Mouse (Mus musculus): ENCODE measurements around the gene Stk35.
"Not testable (repeated sequence)": the region's sequence is repeated elsewhere in the genome, so short reads cannot be mapped to it uniquely, and the experiment has no call there.

The Stk35 gene

DNA sequence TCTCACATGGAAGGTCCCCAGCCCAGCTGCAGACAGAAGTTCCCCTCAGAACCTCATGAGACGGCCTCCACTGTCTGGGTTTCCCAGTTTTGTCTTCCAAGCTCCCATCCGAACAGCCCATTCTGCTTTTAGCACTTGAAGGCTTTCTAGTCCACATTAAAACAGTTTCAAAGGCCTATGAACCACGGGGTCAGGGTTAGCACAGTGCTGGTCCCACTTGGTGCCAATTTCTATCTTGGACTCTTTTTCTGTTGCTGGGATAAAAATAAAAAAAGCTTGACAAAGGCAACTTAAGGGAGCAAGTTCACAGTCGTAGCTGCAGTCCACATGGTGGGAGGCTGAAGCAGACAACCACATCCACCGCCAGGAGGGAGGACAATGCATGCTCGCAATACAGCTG lies 34.6 kb downstream of the Stk35 start:
- DNase-seq (ENCODE audit: low spot score) = no peak

DNA sequence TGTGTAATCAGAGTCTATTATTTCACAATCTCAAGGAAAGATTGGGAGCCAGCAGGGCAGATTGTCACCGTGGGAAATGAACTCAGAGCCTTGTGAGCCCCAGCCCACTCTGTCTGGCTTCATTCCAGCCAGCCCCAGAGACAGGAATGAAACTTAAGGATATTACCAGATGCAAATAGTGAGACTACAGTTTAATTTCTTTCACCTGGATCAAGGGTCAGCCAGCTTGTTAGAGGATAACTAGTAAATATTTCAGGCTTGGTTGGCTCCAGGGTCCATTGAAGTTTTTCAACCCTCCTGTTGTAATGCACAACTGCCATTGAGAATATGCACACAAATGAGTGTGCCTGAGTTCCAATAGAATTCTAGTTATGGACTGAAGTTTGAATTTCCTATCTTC lies 36.6 kb downstream of the Stk35 start:
- no peak for DNase-seq (ENCODE audit: low spot score)

DNA sequence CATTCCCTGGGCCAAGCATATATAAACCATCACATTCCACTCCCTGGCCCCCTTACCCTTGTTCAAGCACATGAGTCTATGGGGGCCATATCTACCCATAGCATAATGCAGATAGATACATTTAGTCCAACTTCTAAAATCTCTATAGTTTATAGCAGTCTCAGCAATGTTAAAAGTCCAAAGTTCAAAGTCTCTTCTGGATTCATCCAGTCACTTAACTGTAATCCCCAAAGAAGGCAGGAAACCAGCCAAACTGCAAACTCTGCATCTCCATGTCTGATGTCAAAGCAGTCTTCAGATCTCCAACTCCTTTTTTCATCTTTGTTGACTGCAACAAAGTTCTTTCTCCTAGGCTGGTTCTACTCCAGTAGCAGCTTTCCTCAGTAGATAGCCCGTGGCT lies 38.0 kb downstream of the Stk35 start:
- DNase-seq (ENCODE audit: low spot score) = no peak

DNA sequence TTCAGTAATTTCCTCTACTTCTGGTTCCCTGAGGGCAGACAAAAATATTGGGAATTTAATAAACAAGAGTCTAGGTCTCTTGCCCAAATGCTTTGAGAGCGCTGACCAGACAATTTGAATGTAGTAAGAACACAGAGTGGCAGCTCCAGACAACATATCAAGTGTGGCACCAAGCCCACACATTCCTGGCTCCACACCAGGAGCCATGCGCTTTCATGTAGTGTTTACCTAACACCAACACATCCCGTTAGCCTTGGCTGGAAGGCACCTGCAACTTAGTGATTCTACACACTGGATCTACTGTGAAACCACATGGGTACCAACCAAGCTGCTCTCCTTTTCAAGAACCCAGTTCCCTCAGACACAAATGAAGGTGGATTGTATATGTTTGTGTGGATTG lies 45.5 kb downstream of the Stk35 start:
- DNase-seq (ENCODE audit: low spot score) = no peak

DNA sequence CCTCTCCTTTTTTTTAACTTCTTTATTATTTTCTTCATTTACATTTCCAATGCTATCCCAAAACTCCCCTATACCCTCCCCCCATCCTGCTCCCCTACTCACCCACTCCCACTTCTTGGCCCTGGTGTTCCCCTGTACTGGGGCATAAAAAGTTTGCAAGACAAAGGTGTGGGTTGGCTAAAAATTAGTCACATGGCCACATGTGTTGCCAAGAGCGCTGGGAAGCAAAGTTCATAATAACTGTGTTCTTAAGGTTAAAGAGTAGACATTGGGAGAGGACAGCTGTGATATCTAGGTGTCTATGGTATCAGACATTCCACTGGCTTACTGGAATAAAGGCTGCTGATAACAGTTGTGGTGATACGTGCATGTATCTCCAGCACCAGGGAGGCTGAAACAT lies 46.2 kb downstream of the Stk35 start:
- no peak for DNase-seq (ENCODE audit: low spot score)

DNA sequence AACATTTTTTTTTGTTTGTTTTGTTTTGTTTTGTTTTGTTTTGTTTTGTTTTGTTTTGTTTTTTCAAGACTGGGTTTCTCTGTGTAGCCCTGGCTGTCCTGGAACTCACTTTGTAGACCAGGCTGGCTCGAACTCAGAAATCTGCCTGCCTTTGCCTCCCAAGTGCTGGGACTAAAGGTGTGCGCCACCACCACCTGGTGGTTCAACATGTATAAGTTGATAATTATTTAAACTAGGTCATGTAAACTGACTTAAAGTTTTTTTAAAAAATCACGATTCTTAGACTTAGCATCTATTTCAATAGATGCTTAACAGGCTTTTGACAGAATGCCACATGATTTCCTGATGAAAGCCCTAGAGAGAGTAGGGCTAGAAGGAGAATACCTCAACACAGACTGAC lies 48.8 kb downstream of the Stk35 start:
- DNase-seq (ENCODE audit: low spot score) = not testable (repeated sequence)

DNA sequence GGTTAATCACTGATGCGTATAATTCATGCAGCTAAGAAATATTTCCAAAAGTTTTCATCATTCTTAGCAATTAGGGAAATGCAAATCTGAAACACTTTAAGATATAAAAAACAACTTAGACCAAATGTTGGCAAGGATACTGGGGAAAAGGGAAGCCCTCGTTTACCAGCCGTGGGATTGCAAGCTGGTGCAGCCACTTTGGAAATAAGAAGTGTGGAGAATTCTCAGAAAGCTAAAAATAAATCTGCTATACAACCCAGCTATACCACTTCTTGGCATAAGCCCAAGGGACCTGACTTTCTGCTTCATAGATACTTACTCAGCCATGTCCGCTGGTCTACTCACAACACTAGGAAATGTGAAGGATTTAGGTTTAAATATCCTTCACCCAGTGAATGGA lies 51.2 kb downstream of the Stk35 start:
- DNase-seq (ENCODE audit: low spot score) = no peak

DNA sequence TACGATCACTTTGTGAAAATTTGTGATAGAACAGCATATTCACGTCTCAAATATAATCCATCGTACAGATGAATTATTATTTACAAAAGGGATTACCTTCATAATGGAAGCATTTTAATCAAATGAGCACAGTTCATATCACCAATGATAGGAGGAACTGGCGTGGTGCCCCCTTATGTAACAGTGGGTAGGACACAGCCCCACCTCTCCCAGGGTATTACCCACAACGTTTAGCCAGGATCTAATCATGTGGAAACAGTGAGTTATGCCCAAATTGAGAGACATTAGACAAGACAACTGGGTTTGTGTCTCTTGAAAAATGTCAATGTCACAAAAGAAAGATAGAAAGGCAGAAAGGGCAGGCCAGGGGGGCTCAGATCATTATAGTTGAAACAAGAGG lies 62.9 kb downstream of the Stk35 start:
- no peak for DNase-seq (ENCODE audit: low spot score)

DNA sequence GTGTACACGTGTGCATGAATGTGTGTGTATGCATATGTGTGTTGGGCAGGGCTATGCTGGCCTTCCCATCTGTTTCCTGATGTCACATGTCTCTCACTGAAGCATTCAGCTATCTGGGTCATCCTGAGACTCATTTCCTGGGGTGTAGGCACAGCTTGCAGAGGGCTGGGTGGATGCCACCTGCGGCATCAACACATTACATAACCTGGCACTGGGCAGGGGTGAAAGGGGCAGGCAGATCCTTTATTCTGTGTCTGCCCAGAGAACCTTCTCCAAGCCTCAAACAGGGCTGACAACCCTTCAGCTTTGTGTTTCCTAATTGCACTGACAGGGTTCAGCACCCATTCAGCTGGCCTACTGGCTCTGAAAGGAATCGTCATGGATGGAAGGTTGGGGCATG lies 64.6 kb downstream of the Stk35 start:
- no peak for DNase-seq (ENCODE audit: low spot score)

DNA sequence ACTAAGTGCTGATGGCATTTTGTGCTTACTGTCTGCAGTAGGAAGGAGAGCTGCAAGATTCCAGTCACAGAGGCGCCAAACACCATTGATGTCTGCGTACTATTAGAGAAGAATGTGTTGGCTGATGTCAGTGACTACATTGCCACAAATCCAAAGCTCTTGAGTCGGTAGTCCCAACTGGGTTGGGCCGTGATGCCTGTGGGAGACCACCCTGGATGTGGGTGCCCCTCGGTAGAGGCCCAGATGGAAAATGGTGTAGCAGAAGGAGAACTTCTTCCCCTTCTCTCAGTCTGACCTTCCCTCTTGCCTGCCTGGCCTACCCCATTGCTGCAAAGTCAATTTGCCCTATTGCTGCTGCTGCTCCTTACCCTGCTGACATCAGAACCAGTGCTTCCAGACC lies 68.8 kb downstream of the Stk35 start:
- no peak for DNase-seq (ENCODE audit: low spot score)

DNA sequence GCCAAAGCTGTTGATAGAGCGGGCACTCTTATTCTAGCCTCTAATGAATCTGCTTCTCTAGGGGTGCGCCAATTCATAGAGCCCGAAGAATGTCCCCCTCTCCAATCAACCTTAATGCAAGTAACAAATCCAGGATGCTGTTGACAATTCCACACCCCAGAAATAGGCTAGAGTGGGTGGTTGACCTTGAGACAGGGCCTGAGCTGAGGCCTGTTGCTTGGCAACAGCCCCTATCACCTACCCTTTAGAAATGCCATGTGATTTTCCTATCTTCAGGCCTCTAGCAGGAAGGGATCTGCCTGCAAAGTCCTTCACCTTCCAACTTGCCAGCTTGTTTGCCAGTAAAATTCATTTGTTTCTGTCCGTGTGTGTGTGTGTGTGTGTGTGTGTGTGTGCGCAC lies 70.9 kb downstream of the Stk35 start:
- DNase-seq (ENCODE audit: low spot score) = no peak

DNA sequence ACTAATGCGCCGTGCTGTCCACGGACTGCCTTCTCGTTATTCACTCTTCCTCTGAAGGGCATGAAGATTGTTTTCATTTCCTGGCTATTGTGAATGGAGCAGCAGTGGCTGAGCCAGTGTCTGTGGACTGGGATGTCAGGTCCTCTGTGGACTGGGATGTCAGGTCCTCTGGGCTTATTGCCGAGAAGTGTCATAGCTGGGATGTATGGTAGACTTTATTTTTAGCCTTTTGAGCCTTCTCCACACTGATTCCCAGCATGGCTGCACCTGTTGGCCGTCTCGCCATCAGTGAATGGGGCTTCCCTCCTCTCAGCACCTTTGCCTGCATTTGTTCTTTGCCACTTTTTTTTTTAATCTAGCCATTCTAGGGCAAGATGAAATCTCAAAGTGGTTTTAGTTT lies 71.8 kb downstream of the Stk35 start:
- DNase-seq (ENCODE audit: low spot score) = no peak

DNA sequence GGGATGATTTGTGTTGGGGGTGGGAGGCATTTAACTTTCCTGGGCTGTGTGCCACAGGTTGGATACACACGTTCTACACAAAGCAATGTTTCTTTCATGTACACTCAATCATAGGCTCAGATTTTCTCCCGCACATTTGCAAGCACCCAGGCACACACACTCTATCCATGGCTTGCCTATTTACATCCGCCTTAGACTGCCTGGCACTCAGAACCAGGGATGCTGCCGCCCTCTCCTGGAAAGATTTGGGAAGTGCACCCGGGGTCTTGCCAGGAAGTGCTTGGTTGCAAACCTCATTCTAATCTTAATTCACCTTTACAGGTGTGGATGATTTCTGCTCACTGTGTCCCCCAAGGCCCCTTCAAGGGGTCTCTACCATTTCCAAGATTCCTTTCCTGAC lies 73.2 kb downstream of the Stk35 start:
- peak; percentile 81 for DNase-seq (ENCODE audit: low spot score)

DNA sequence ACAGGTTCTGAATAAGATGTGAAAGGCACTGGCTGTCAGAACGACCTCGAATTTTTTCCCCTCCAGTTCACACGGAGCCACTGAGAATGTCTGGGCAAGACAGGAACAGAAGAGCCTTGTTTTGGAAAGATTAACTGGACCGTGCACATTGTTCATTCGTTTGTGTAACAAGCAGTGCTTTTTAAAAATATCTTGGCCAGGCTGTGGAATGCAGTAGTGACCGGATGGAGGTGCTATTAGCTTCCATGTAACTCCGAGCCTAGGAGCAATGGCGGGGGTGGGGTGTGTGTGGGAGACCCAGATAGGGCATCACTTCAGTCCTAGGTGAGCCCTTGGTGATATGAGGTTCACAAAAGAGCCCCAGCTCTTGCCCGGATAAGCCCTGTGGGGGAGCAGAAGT lies 73.8 kb downstream of the Stk35 start:
- no peak for DNase-seq (ENCODE audit: low spot score)

DNA sequence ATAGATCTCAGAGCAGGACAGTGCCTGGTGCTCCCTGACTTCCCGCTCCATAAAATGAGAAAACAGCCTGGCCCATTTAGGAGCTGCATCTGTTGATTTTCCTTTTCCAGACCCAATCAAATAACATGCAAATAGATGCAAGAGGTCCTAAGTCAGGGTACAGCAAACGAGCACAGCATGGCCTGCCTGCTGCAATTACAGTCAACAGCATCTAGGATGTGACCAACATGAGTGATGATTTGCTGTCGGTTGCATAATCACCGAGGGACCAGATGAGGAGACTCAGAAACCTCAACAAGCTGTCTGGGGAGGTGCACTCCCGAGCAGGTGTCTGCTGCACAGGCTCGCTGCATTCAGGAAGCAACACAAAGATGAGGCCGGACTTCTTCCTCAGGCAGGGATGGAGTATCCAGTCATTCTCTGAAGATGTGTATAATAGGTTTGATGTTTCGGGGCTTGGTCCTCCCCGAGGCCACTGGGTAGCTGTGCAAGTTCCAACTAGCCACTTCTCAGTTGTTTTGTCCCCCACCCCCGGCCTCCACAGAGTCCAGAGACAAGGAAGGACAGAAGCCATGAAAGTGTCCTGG lies 74.3 kb downstream of the Stk35 start:
- no peak for DNase-seq (ENCODE audit: low spot score)

- DNase-seq (ENCODE audit: low spot score) = peak; percentile 42
These were observed 76.6 kb downstream of the Stk35 start for GRCm38 (mm10) chr2:129876935-129877334.

DNA sequence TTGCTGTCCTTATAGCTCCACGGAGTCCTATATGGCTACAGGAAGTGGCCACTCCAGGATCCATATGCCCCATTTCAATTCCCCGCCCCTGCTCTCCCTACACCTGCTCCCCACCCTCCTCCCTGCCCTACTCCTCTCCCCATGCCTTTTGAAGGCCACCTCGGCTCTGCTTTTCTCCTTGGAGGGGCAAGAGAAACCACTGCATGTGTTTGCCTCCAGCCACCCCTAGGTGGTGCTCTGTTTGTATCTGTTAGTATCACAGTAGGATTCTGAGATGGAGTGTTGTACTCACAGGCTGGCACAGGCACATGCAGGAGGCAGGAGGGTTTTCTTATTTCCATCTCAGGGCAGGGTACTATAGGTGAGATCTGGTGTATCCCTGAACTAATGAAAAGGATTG lies 79.5 kb downstream of the Stk35 start:
- peak; percentile 80 for DNase-seq (ENCODE audit: low spot score)

GRCm38 (mm10) chr2:129880226-129880625 lies 79.9 kb downstream of the Stk35 start:
- DNase-seq (ENCODE audit: low spot score) = no peak

DNA sequence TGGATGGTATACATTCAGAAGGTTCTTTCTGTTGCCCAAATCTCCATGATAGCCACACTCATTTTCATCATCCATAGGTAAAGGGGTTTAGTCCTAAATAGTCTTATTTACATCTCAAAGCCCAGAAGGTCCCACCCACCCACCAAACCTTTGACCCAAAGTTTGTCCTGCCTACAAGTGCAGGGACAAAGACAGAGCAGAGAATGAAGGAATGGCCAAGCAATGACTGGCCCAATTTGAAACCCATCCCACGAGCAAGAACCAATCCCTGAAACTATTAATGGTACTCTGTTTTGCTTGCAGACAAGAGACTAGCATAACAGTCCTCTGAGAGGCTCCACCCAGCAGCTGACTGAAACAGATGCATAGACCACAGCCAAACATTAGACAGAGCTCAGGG lies 81.6 kb downstream of the Stk35 start:
- no peak for DNase-seq (ENCODE audit: low spot score)
